Mouse (Mus musculus): ENCODE data around the gene Arid1b.

Arid1b gene

GRCm38 (mm10) chr17:5238387-5239245 is 244.5 kb downstream of the Arid1b start:
- DNase-seq (ENCODE audit: low read depth, low spot score), result no peak

GRCm38 (mm10) chr17:5244526-5244925 is 250.4 kb downstream of the Arid1b start:
- no peak for DNase-seq (ENCODE audit: low read depth, low spot score)

DNA sequence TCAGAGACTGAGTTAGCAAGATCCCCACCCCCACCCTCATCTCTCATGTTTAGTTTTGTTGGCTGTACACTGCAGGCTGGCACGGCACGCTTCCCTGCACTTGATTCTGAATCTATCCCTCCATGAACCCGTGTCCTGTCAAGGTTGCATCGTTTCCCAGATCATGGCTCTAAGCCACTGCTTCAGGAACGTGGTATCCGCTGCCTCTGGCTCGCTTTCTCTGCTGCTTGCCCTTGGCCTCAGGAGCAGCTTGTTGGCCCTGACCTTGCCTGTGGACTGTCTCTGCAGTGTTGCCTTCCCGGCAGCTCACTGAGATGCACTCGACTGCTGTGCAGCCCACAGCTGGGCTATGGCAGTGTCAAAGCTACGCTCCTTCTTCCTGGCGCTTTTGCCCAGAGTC is 252.6 kb downstream of the Arid1b start:
- no peak for DNase-seq (ENCODE audit: low read depth, low spot score)

- DNase-seq (ENCODE audit: low read depth, low spot score), result no peak
Measured at GRCm38 (mm10) chr17:5247247-5247646, 253.1 kb downstream of the Arid1b start.

DNA sequence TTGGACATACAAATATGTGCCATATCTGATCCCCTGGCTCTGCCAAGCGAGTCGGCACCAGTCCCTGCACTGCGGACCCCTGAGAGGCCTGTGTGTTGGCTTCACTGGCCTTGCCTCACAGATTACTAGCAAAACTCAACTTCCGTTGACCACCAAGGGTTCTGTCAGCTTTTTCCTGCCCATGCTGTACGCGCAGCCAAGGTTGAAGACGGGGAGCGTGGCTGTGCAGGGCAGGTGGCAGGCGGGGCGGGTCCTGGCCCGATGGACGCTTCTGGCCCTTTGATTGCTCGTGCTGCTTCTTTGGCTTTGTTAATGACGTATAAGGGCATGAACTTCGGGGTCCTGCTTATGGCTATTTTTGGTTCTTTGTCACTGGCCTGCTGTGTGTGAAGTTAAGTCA is 253.6 kb downstream of the Arid1b start:
- DNase-seq (ENCODE audit: low read depth, low spot score), result no peak

- no peak for DNase-seq (ENCODE audit: low read depth, low spot score)
Measured at GRCm38 (mm10) chr17:5248957-5249656, 255.0 kb downstream of the Arid1b start.

DNA sequence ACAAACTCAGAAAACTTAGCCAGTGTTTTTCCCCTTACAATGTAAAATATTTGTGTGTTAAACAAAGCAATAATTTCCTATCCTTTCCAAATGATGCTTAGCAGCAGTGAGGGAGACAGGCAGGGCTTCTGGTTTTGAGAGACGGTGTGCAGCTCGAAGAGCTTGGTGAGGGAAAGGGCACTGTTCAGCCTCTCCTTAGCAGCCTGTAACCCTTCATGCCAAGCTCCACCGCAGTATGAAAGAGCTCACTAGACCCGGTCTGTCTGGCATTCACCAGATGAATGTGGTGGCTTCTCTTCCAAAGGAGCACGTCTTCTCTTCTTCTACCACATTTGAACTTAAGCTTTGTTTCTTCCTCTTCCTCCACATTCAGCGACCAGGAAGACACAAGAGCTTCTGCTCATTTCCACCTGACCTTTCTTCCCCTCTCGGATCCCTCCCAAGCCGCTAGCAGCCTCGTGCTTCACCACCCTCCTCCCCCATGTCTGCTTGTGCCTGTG is 255.6 kb downstream of the Arid1b start:
- DNase-seq (ENCODE audit: low read depth, low spot score), result no peak

GRCm38 (mm10) chr17:5252436-5252835 is 258.3 kb downstream of the Arid1b start:
- DNase-seq (ENCODE audit: low read depth, low spot score), result no peak

GRCm38 (mm10) chr17:5254717-5255617 is 260.8 kb downstream of the Arid1b start:
- no peak for DNase-seq (ENCODE audit: low read depth, low spot score)

DNA sequence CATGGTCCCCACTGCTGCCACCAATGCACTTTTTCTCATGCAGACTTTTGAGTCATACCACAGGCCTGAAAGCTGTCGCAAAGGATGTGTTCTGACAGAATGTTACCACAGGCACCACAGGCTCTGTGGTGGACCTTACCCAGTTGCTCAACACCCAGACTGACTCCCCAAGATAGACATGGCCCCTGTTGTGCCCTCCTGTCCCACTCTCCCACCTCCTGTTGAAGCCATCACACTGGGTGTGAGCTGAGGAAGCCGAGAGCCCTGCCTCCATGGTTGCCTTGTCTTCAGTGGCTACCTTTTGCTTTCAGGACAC is 261.4 kb downstream of the Arid1b start:
- DNase-seq (ENCODE audit: low read depth, low spot score), result no peak

DNA sequence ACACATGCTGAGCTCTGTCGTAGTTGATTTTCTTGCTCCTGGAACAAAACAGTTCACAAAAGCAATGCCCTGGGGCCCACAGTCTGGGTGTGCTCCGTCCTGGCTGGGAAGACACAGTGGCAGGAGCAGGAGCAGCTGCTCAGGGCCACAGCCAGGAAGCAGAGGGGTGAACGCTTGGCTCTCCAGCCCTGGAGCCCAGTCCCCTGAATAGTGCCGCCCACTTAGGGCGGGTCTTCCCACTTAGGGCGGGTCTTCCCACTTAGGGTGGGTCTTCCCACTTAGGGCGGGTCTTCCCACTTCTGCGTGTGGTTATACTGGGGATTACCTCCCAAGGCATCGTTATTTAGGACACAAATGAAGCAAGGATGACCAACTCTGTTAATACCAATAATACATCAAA is 264.8 kb downstream of the Arid1b start:
- DNase-seq (ENCODE audit: low read depth, low spot score), result no peak

- DNase-seq (ENCODE audit: low read depth, low spot score), result no peak
Measured at GRCm38 (mm10) chr17:5261131-5261651, 267.1 kb downstream of the Arid1b start.

GRCm38 (mm10) chr17:5261874-5262605 is 267.9 kb downstream of the Arid1b start:
- DNase-seq (ENCODE audit: low read depth, low spot score), result no peak

DNA sequence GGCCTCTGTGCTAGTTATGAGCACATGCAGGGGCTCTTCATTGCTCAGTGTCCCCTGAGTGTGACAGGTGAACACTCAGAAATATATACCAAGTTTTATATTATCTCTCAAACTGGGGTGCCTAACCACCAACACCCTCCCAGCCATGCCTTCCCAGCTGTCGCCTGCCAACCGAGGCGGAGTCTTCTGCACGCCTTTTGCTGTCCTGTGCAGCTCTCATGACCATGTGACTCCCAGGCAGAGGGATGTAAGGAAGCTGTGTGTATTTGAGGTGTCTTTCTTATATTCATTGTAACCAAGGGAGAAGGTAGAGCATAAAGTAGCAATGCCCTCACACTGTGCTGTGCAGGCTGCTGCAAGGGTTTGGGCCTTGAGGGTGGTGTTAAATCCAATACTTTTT is 268.7 kb downstream of the Arid1b start:
- no peak for DNase-seq (ENCODE audit: low read depth, low spot score)

GRCm38 (mm10) chr17:5264783-5265182 is 270.7 kb downstream of the Arid1b start:
- no peak for DNase-seq (ENCODE audit: low read depth, low spot score)

- no peak for DNase-seq (ENCODE audit: low read depth, low spot score)
Measured at GRCm38 (mm10) chr17:5265615-5266014, 271.5 kb downstream of the Arid1b start.

GRCm38 (mm10) chr17:5267747-5268146 is 273.6 kb downstream of the Arid1b start:
- no peak for DNase-seq (ENCODE audit: low read depth, low spot score)

DNA sequence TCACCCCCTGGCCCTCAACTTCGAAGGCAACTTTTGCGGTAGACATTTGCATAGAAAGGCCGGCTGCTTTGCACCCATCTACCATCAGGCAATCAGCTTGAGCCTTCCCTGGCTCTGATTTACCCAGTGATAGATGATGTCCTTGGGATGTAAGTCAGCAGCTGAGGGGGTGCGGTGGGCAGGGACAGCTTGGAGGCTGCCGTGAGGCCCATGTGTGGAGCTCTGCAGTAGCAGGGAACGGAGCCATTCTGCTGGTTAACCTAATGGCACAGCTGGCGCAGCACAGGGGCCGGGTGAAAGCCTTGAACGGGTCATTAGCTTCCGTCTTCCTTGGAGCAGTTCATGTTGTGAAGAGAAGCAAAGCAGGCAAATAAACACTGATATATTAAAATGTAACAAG is 275.2 kb downstream of the Arid1b start:
- no peak for DNase-seq (ENCODE audit: low read depth, low spot score)

DNA sequence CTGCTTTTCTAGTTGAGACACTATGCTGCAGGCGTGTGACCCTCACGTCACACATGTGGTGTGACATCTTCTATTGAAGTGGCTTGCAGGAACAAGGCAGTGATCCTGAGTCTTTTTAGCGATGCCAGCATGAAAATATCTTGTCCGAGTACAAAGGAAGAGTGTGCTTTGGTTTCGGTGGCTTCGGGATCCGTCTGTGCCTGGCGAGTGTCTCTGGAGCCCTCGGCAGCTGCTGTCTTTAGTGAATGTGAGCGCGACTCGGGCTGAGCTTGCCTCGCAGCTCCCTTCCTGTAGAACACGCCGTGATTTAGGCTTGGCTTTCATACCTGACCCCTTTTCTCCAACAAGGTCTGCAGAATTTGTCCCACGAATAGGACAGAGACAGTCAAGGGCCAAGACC is 275.6 kb downstream of the Arid1b start:
- no peak for DNase-seq (ENCODE audit: low read depth, low spot score)

GRCm38 (mm10) chr17:5270823-5271222 is 276.7 kb downstream of the Arid1b start:
- no peak for DNase-seq (ENCODE audit: low read depth, low spot score)

DNA sequence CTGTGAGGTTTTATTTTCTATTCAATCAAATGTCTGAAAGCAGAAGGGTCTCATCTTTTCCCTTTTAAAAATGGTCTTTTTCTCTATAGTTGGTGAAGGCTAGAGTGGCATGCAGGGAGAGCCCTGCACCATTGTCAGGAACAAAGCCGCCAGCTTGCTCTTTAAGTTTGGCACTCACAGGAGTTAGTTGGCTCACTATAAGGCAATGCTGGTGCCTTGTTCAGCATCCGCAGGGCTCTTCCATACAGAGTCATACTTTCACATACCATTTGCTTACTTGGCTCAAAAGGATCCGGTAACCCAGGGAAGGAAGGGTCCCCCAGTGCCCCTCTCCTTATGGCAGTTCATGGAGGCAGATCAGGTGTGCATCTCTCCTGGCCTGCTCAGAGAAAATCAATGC is 279.0 kb downstream of the Arid1b start:
- no peak for DNase-seq (ENCODE audit: low read depth, low spot score)
